8 mouse cellular contexts compared by ENCODE assay signal in genomic region chr1:58585373-58586170, GRCm38 (mm10). TPM values are rescaled to one million over a fixed set of nuclear protein-coding genes. Genes with fewer than 3 reads are reported as not detected.
DNase-seq lines count a peak whose midpoint lies in the region; ATAC-seq lines count a peak whose summit lies in the region.

No protein-coding gene starts in this region.

- H3K27me3 ChIP-seq in embryonic facial prominence, embryonic 11.5 days (ENCODE audit: control insufficient read depth, insufficient read depth, low read length): no peaks in the 10 kb centered on the region
- H3K27me3 ChIP-seq in hindbrain, embryonic 14.5 days (ENCODE audit: control insufficient read depth, insufficient read depth, low read length): no peaks in the 10 kb centered on the region
- H3K27me3 ChIP-seq in liver, embryonic 12.5 days (replicated peaks): no peaks in the 10 kb centered on the region
- H3K27me3 ChIP-seq in neural tube, embryonic 14.5 days (ENCODE audit: control insufficient read depth, insufficient read depth, low read length): no peaks in the 10 kb centered on the region

- 6% methylated on average over 34 of the region's 36 CpGs for WGBS in embryonic facial prominence, embryonic 11.5 days
- WGBS in hindbrain, embryonic 14.5 days: 7% methylated on average over 35 of the region's 36 CpGs
- 4% methylated on average over 35 of the region's 36 CpGs for WGBS in liver, embryonic 12.5 days (ENCODE audit: insufficient replicate concordance)
- 7% methylated on average over 34 of the region's 36 CpGs for WGBS in neural tube, embryonic 14.5 days

- no peak overlapping the region; the same call in 1 of the 2 replicates for H3K27ac ChIP-seq in embryonic facial prominence, embryonic 11.5 days (replicated peaks; ENCODE audit: low read depth, low read length)
- H3K27ac ChIP-seq in hindbrain, embryonic 14.5 days: peak overlapping the region; percentile 33; the same call in 1 of the 2 replicates
- H3K27ac ChIP-seq in liver, embryonic 12.5 days: peak overlapping the region; percentile 79
- peak overlapping the region; percentile 82; the same call in 1 of the 2 replicates for H3K27ac ChIP-seq in neural tube, embryonic 14.5 days (ENCODE audit: low read depth, low read length)

- DNase-seq in left cerebral cortex, adult 18-20 months (ENCODE audit: low spot score in 2 of 2): peak; percentile 32 to 41
- DNase-seq in left cerebral cortex, postnatal 4 days: no peak
- DNase-seq in MN1 (ENCODE audit: low spot score): peak; percentile 22
- no peak for DNase-seq in embryonic facial prominence, embryonic 11.5 days (ENCODE audit: low spot score)
- no peak for DNase-seq in hindbrain, embryonic 14.5 days (ENCODE audit: low spot score)
- no peak for DNase-seq in gastrocnemius, postnatal 14 days

- H3K9me3 ChIP-seq in embryonic facial prominence, embryonic 11.5 days (replicated peaks; ENCODE audit: control insufficient read depth, low read length): no peaks in the 10 kb centered on the region
- H3K9me3 ChIP-seq in hindbrain, embryonic 14.5 days (ENCODE audit: control insufficient read depth, low read length): no peaks in the 10 kb centered on the region
- no peaks in the 10 kb centered on the region for H3K9me3 ChIP-seq in liver, embryonic 12.5 days (replicated peaks)
- H3K9me3 ChIP-seq in neural tube, embryonic 14.5 days (ENCODE audit: control insufficient read depth, low read length): no peaks in the 10 kb centered on the region

- H3K36me3 ChIP-seq in embryonic facial prominence, embryonic 11.5 days (replicated peaks; ENCODE audit: control insufficient read depth, insufficient read depth, low read depth, low read length): no peaks in the 10 kb centered on the region
- H3K36me3 ChIP-seq in hindbrain, embryonic 14.5 days (replicated peaks; ENCODE audit: control insufficient read depth, insufficient read depth): no peaks in the 10 kb centered on the region
- no peaks in the 10 kb centered on the region for H3K36me3 ChIP-seq in liver, embryonic 12.5 days
- no peaks in the 10 kb centered on the region for H3K36me3 ChIP-seq in neural tube, embryonic 14.5 days (ENCODE audit: control insufficient read depth, insufficient read depth, low read length)

- H3K4me2 ChIP-seq in embryonic facial prominence, embryonic 11.5 days (ENCODE audit: low read depth, low read length): peak overlapping the region; percentile 78
- peak overlapping the region; percentile 68 for H3K4me2 ChIP-seq in hindbrain, embryonic 14.5 days (replicated peaks)
- peak overlapping the region; percentile 85 for H3K4me2 ChIP-seq in liver, embryonic 12.5 days
- H3K4me2 ChIP-seq in neural tube, embryonic 14.5 days (ENCODE audit: low read depth, low read length): peak overlapping the region; percentile 88

- H3K4me1 ChIP-seq in embryonic facial prominence, embryonic 11.5 days (ENCODE audit: control insufficient read depth, insufficient read depth, low read length): no peaks in the 10 kb centered on the region
- H3K4me1 ChIP-seq in hindbrain, embryonic 14.5 days (replicated peaks; ENCODE audit: control insufficient read depth, insufficient read depth, low read length): peaks cover 14% of the 10 kb centered on the region
- H3K4me1 ChIP-seq in liver, embryonic 12.5 days: peaks cover 16% of the 10 kb centered on the region
- H3K4me1 ChIP-seq in neural tube, embryonic 14.5 days (ENCODE audit: control insufficient read depth, insufficient read depth, low read length): peaks cover 12% of the 10 kb centered on the region

- H3K9ac ChIP-seq in embryonic facial prominence, embryonic 11.5 days (replicated peaks; ENCODE audit: low read length): peak overlapping the region; percentile 78
- H3K9ac ChIP-seq in hindbrain, embryonic 14.5 days: peak overlapping the region; percentile 81
- H3K9ac ChIP-seq in liver, embryonic 12.5 days: peak overlapping the region; percentile 89
- peak overlapping the region; percentile 82 for H3K9ac ChIP-seq in neural tube, embryonic 14.5 days (replicated peaks; ENCODE audit: low read depth, low read length)

- peak overlapping the region; percentile 82 for H3K4me3 ChIP-seq in embryonic facial prominence, embryonic 11.5 days (ENCODE audit: low read depth, low read length)
- H3K4me3 ChIP-seq in hindbrain, embryonic 14.5 days (replicated peaks; ENCODE audit: low read length): peak overlapping the region; percentile 70
- H3K4me3 ChIP-seq in liver, embryonic 12.5 days: peak overlapping the region; percentile 80
- peak overlapping the region; percentile 75 for H3K4me3 ChIP-seq in neural tube, embryonic 14.5 days (ENCODE audit: low read depth, low read length)

- intact Hi-C loops in left cerebral cortex, postnatal 4 days (cut with DNase I): no loop called here
- intact Hi-C loops in gastrocnemius, postnatal 14 days (cut with DNase I; ENCODE audit: low total_unique reads): no loop called here

- peak; percentile 74 for ATAC-seq in embryonic facial prominence, embryonic 11.5 days (replicated peaks; ENCODE audit: insufficient number of reproducible peaks, low FRiP score, low TSS enrichment, low read depth)
- ATAC-seq in hindbrain, embryonic 14.5 days (ENCODE audit: low FRiP score): peak; percentile 81
- ATAC-seq in liver, embryonic 12.5 days: peak; percentile 70
- ATAC-seq in neural tube, embryonic 14.5 days (ENCODE audit: low read depth): peak; percentile 82

RNA-seq across cellular contexts. Expression of gene Fam126b, which starts 0.6 kb away (rescaled TPM):
- 100 to 1,000 TPM; 134 to 145 TPM for total RNA-seq in left cerebral cortex, adult 18-20 months (2021)
- total RNA-seq in left cerebral cortex, postnatal 4 days (2021): 10 to 100 TPM; 32.5 to 35.2 TPM
- polyA plus RNA-seq in embryonic facial prominence, embryonic 11.5 days (2014; fragmentation: Nextera tagmentation; extraction: Ambion mirVana): 6.1 and 6.3 TPM in 2 replicates
- 15.7 and 18.5 TPM in 2 replicates for polyA plus RNA-seq in hindbrain, embryonic 14.5 days (2014; fragmentation: Nextera tagmentation; extraction: Ambion mirVana)
- polyA plus RNA-seq in liver, embryonic 12.5 days (2016; fragmentation: Nextera tagmentation; extraction: Ambion mirVana): 5.2 and 5.7 TPM in 2 replicates
- polyA plus RNA-seq in neural tube, embryonic 14.5 days (2014; fragmentation: Nextera tagmentation; extraction: Ambion mirVana): 16.2 and 18.6 TPM in 2 replicates
- 1 to 10 TPM; 5.9 to 7.8 TPM for total RNA-seq in gastrocnemius, postnatal 14 days (2021)

RNA-seq across cellular contexts. Expression of gene Ndufb3, which starts 0.6 kb away (rescaled TPM):
- total RNA-seq in left cerebral cortex, adult 18-20 months (2021): 100 to 1,000 TPM; 119 to 124 TPM
- 10 to 100 TPM; 76.6 to 83.9 TPM for total RNA-seq in left cerebral cortex, postnatal 4 days (2021)
- polyA plus RNA-seq in embryonic facial prominence, embryonic 11.5 days (2014; fragmentation: Nextera tagmentation; extraction: Ambion mirVana): 152 and 162 TPM in 2 replicates
- polyA plus RNA-seq in hindbrain, embryonic 14.5 days (2014; fragmentation: Nextera tagmentation; extraction: Ambion mirVana): 179 and 220 TPM in 2 replicates
- polyA plus RNA-seq in liver, embryonic 12.5 days (2016; fragmentation: Nextera tagmentation; extraction: Ambion mirVana): 128 and 143 TPM in 2 replicates
- polyA plus RNA-seq in neural tube, embryonic 14.5 days (2014; fragmentation: Nextera tagmentation; extraction: Ambion mirVana): 190 and 213 TPM in 2 replicates
- total RNA-seq in gastrocnemius, postnatal 14 days (2021): 100 to 1,000 TPM; 166 to 184 TPM

Comparison
In these comparisons a context has a peak if more than half of its experiments do, and no peak if none do; other contexts are left out.
1. DNase-seq: peak in left cerebral cortex, adult 18-20 months (2 of 2) and MN1 (single experiment); none in left cerebral cortex, postnatal 4 days (single experiment), embryonic facial prominence, embryonic 11.5 days (single experiment), hindbrain, embryonic 14.5 days (single experiment) and gastrocnemius, postnatal 14 days (single experiment).
2. Peak in every context shown above with its lines, with median percentiles within 50 percentile points of each other: ATAC-seq, H3K4me2 ChIP-seq, H3K4me3 ChIP-seq and H3K9ac ChIP-seq.